Mouse (Mus musculus) limb, embryonic 14.5 days (tissue): ENCODE measurements around the gene Ralgapa2. TPM values are rescaled to one million over a fixed set of nuclear protein-coding genes. Genes with fewer than 3 reads are reported as not detected.

Experiments
- ATAC-seq: fragments of 200-750 bp; cut with Nextera tagmentation; 2 replicates; pipeline ENCODE4 v1.8.0; 2017; ENCODE audit warnings: low read depth, moderate number of reproducible peaks, moderate TSS enrichment; ENCODE audit not compliant: low FRiP score
- DNase-seq: peaks from one replicate; pipeline ENCODE4 v3.0.0-alpha.2; 2015; ENCODE audit warnings: low spot score
- H3K27ac ChIP-seq: fragments of 300-500 bp; sonication (generic); replicated peaks from 2 replicates; pipeline ENCODE4 v1.5.1; 2014; ENCODE audit warnings: low read depth, mild to moderate bottlenecking, low read length, moderate library complexity, mixed read lengths
- H3K27me3 ChIP-seq: fragments of 300-500 bp; sonication (generic); 2 replicates; pipeline ENCODE4 v1.6.1; 2014; ENCODE audit warnings: low read length, mixed read lengths; ENCODE audit not compliant: control insufficient read depth, insufficient read depth
- H3K36me3 ChIP-seq: fragments of 300-500 bp; sonication (generic); 2 replicates; pipeline ENCODE4 v1.6.1; 2014; ENCODE audit warnings: mild to moderate bottlenecking, low read length, moderate library complexity, mixed read lengths; ENCODE audit not compliant: control insufficient read depth, insufficient read depth
- H3K4me1 ChIP-seq: fragments of 300-500 bp; sonication (generic); 2 replicates; pipeline ENCODE4 v1.6.1; 2014; ENCODE audit warnings: antibody characterized with exemption, low read length, mixed read lengths; ENCODE audit not compliant: control insufficient read depth, insufficient read depth
- H3K4me2 ChIP-seq: fragments of 300-500 bp; sonication (generic); replicated peaks from 2 replicates; pipeline ENCODE4 v1.6.1; 2014; ENCODE audit warnings: low read depth, mild to moderate bottlenecking, low read length, moderate library complexity; ENCODE audit not compliant: severe bottlenecking
- H3K4me3 ChIP-seq: fragments of 300-500 bp; sonication (generic); replicated peaks from 2 replicates; pipeline ENCODE4 v1.5.1; 2014; ENCODE audit warnings: low read length
- H3K9ac ChIP-seq: fragments of 300-500 bp; sonication (generic); 2 replicates; pipeline ENCODE4 v1.6.1; 2014; ENCODE audit warnings: mild to moderate bottlenecking, low read depth, low read length, moderate library complexity; ENCODE audit not compliant: severe bottlenecking
- H3K9me3 ChIP-seq: fragments of 300-500 bp; sonication (generic); 2 replicates; pipeline ENCODE4 v1.6.1; 2016; ENCODE audit warnings: low read length; ENCODE audit not compliant: control insufficient read depth
- POLR2A ChIP-seq: fragments of 200-500 bp; IDR thresholded peaks from 2 replicates; pipeline ENCODE4 v1.8.0; 2012; ENCODE audit warnings: inconsistent platforms, mild to moderate bottlenecking, moderate library complexity, borderline replicate concordance; ENCODE audit not compliant: insufficient read depth, insufficient read length; ENCODE audit errors: extremely low read depth
- WGBS: fragments of 180-500 bp; shearing (Covaris S2); extraction: QIAGEN DNeasy Blood & Tissue Kit; methylation state at CpG from one replicate; pipeline ENCODE4 v1.1.7; 2014; 5-methylcytosine and 5-hydroxymethylcytosine counted together
- polyA plus RNA-seq, 2 experiments: library from polyadenylated mRNA; depleted of rRNA in 1 of 2; stranded (reverse) in 1 of 2; unstranded in 1 of 2; fragments of >200 nt; fragmentation: Nextera tagmentation in 1 of 2; extraction: Ambion mirVana in 1 of 2; gene quantifications; 2 replicates each; pipeline versions ENCODE4 v1.2.1 to v1.2.3; 2012 to 2014

Gene Ralgapa2
- polyA plus RNA-seq, 2 experiments = 4.1 TPM

DNA sequence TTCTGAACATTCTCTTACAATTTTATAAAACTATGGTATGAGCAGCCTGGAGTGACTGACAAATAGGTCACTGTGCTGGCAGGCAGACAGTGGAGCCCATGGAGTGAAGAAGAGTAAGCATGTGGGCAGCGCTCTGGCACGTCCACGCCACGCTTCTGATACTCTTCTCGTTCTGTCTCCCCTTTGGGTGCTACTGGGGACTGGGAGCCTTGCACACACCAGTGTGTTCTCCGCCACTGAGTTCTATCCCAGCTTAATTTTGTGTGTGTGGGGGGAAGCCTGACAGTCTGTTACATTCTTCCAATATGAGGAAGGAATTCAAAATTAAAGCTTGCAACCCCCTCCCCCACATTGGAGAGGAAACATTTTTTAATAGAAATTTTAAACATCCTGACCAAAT is 221.8 kb downstream of the Ralgapa2 start:
- H3K27ac ChIP-seq = no peak overlapping the region
- no peaks in the 10 kb centered on the region for H3K9me3 ChIP-seq
- peaks cover 4% of the 10 kb centered on the region; the same call in 1 of the 2 replicates for H3K4me1 ChIP-seq
- H3K4me2 ChIP-seq = no peak overlapping the region
- no peak for DNase-seq
- H3K4me3 ChIP-seq = no peak overlapping the region
- ATAC-seq = no peak
- WGBS = 93% methylated on average over 6 of the region's 6 CpGs
- H3K27me3 ChIP-seq = no peaks in the 10 kb centered on the region
- H3K36me3 ChIP-seq = no peaks in the 10 kb centered on the region
- no peak for TF ChIP-seq POLR2A
- H3K9ac ChIP-seq = no peak overlapping the region

DNA sequence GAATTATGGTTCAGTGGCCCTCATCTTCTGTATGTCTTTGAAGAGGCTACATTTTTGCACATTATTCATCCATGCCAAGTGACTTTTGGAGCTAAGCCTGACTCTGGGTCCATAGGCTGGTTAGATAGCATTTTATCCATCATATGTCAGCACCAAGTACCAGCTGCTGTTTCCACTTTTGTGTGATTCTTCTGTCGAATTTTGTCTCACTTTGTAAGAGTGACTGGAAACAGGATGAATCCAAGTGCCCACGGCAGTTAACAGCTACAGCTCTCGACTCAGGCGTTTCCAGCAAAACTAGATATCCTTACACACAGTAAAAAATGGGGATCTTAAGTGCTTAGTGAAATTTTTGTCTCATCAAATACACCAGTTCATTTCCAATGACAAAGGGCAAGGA is 222.8 kb downstream of the Ralgapa2 start:
- peaks cover 4% of the 10 kb centered on the region; the same call in 1 of the 2 replicates for H3K4me1 ChIP-seq
- H3K36me3 ChIP-seq = no peaks in the 10 kb centered on the region
- no peak for DNase-seq
- no peak overlapping the region for H3K4me3 ChIP-seq
- no peak overlapping the region for H3K27ac ChIP-seq
- no peak overlapping the region for H3K9ac ChIP-seq
- ATAC-seq = no peak
- H3K9me3 ChIP-seq = no peaks in the 10 kb centered on the region
- WGBS = 78% methylated on average over 4 of the region's 4 CpGs
- no peaks in the 10 kb centered on the region for H3K27me3 ChIP-seq
- H3K4me2 ChIP-seq = no peak overlapping the region
- no peak for TF ChIP-seq POLR2A

GRCm38 (mm10) chr2:146288326-146288725 is 223.8 kb downstream of the Ralgapa2 start:
- DNase-seq (no peak), ATAC-seq (no peak)
- Histone ChIP-seq H3K9me3 (no peaks in the 10 kb centered on the region), H3K9ac (no peak overlapping the region), H3K27ac (no peak overlapping the region), H3K4me1 (0 out of 2 replicates have a peak, but pooled peaks cover 4% of the 10 kb centered on the region), H3K27me3 (no peaks in the 10 kb centered on the region), H3K4me3 (no peak overlapping the region), H3K4me2 (no peak overlapping the region), H3K36me3 (no peaks in the 10 kb centered on the region)
- WGBS = 82% methylated on average over 1 of the region's 1 CpGs
- TF ChIP-seq POLR2A = no peak

DNA sequence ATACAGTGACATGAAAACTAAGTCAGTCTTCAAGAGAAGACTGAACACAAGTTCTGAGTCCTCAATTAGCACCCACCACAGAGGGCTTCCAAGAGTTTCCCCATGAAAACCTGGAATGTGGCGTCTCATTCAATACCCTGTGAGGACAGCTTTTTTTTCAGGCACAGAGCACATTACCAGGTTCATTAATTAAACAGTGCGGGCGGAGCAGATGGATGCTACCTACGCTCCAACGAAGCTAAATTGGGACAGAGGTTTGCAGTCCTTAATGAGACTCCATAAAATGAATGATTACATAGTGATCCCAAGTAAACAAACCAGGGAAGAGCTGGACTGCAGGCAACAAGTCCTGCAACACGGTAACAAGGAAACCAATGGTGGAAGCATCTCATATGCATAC is 224.6 kb downstream of the Ralgapa2 start:
- Histone ChIP-seq H3K4me1 (0 out of 2 replicates have a peak, but pooled peaks cover 4% of the 10 kb centered on the region), H3K4me2 (no peak overlapping the region), H3K4me3 (no peak overlapping the region), H3K27ac (no peak overlapping the region), H3K27me3 (no peaks in the 10 kb centered on the region), H3K36me3 (no peaks in the 10 kb centered on the region), H3K9ac (no peak overlapping the region), H3K9me3 (no peaks in the 10 kb centered on the region)
- ATAC-seq = no peak
- no peak for DNase-seq
- 74% methylated on average over 6 of the region's 6 CpGs for WGBS
- no peak for TF ChIP-seq POLR2A

DNA sequence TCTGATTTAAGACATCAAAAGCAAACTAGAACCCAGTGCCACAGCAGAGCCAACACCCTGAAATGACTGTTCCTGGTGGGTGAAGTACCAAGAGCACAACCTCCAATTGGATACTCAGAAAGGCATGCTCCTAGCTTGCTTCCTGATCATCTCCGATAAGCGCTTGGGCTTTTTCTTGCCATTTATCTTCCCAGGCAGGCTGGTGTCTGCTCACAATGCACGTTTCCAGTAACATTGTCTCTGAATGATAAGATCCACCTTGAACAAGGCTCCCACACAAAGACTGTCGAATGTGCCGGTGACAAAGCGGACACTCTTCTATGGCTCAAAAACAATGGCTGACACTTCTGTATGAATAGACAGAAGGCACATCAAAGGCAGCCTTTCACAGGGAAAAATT is 230.8 kb downstream of the Ralgapa2 start:
- no peak for TF ChIP-seq POLR2A
- no peaks in the 10 kb centered on the region for H3K36me3 ChIP-seq
- H3K9me3 ChIP-seq = no peaks in the 10 kb centered on the region
- ATAC-seq (no peak), DNase-seq (no peak)
- no peak overlapping the region for H3K9ac ChIP-seq
- H3K4me3 ChIP-seq = no peak overlapping the region
- no peaks in the 10 kb centered on the region for H3K27me3 ChIP-seq
- H3K27ac ChIP-seq = no peak overlapping the region
- WGBS = 87% methylated on average over 6 of the region's 6 CpGs
- no peak overlapping the region for H3K4me2 ChIP-seq
- peaks cover 4% of the 10 kb centered on the region for H3K4me1 ChIP-seq

GRCm38 (mm10) chr2:146280921-146281274 is 231.2 kb downstream of the Ralgapa2 start:
- ATAC-seq = no peak
- no peak overlapping the region for H3K4me2 ChIP-seq

More at GRCm38 (mm10) chr2:146280921-146281274, 231.2 kb downstream of the Ralgapa2 start:
- peaks cover 4% of the 10 kb centered on the region for H3K4me1 ChIP-seq
- WGBS = 92% methylated on average over 1 of the region's 1 CpGs
- TF ChIP-seq POLR2A = no peak
- no peak overlapping the region for H3K9ac ChIP-seq
- no peak for DNase-seq
- no peak overlapping the region for H3K4me3 ChIP-seq
- H3K9me3 ChIP-seq = no peaks in the 10 kb centered on the region
- no peaks in the 10 kb centered on the region for H3K36me3 ChIP-seq
- H3K27ac ChIP-seq = no peak overlapping the region
- H3K27me3 ChIP-seq = no peaks in the 10 kb centered on the region
